Mouse (Mus musculus) intestine, postnatal 0 days (tissue): Measurements from ENCODE around the gene H2afx. TPM values are rescaled to one million over a fixed set of nuclear protein-coding genes. Genes with fewer than 3 reads are reported as not detected.
"Not testable (repeated sequence)": the region's sequence is repeated elsewhere in the genome, so short reads cannot be mapped to it uniquely, and the experiment has no call there.

Experiments
- ATAC-seq: fragments of 200-750 bp; cut with Nextera tagmentation; 2 replicates; pipeline ENCODE4 v1.8.0; 2017; ENCODE audit warnings: mild to moderate bottlenecking, moderate TSS enrichment, moderate library complexity
- H3K27ac ChIP-seq: fragments of 300-500 bp; sonication (generic); 2 replicates; pipeline ENCODE4 v1.5.1; 2014; ENCODE audit warnings: mild to moderate bottlenecking, low read depth, low read length, moderate library complexity
- H3K27me3 ChIP-seq: fragments of 300-500 bp; sonication (generic); replicated peaks from 2 replicates; pipeline ENCODE4 v1.6.1; 2014; ENCODE audit warnings: low read length, mixed read lengths; ENCODE audit not compliant: control insufficient read depth, insufficient read depth
- H3K36me3 ChIP-seq: fragments of 300-500 bp; sonication (generic); 2 replicates; pipeline ENCODE4 v1.6.1; 2014; ENCODE audit warnings: mild to moderate bottlenecking, moderate library complexity; ENCODE audit not compliant: control insufficient read depth, insufficient read depth
- H3K4me1 ChIP-seq: fragments of 300-500 bp; sonication (generic); replicated peaks from 2 replicates; pipeline ENCODE4 v1.6.1; 2014; ENCODE audit warnings: antibody characterized with exemption, low read length, mixed read lengths; ENCODE audit not compliant: control insufficient read depth, insufficient read depth
- H3K4me2 ChIP-seq: fragments of 300-500 bp; sonication (generic); replicated peaks from 2 replicates; pipeline ENCODE4 v1.6.1; 2014; ENCODE audit warnings: low read depth, mild to moderate bottlenecking, moderate library complexity
- H3K4me3 ChIP-seq: fragments of 300-500 bp; sonication (generic); 2 replicates; pipeline ENCODE4 v1.5.1; 2014; ENCODE audit warnings: low read depth, low read length
- H3K9ac ChIP-seq: fragments of 300-500 bp; sonication (generic); 2 replicates; pipeline ENCODE4 v1.6.1; 2014; ENCODE audit warnings: mild to moderate bottlenecking, low read depth, low read length
- H3K9me3 ChIP-seq: fragments of 300-500 bp; sonication (generic); 2 replicates; pipeline ENCODE4 v1.6.1; 2016; ENCODE audit warnings: mixed run types; ENCODE audit not compliant: control insufficient read depth
- CTCF ChIP-seq: sonication (generic); IDR thresholded peaks from 2 replicates; pipeline ENCODE4 v1.5.1; 2016; ENCODE audit warnings: low read depth, mild to moderate bottlenecking, control low read depth, antibody characterized with exemption, moderate library complexity
- WGBS: fragments of 180-500 bp; shearing (Covaris S2); extraction: QIAGEN DNeasy Blood & Tissue Kit; methylation state at CpG from one replicate; pipeline ENCODE4 v1.1.7; 2014; 5-methylcytosine and 5-hydroxymethylcytosine counted together
- polyA plus RNA-seq: library from polyadenylated mRNA; unstranded; fragments of >200 nt; fragmentation: Nextera tagmentation; extraction: Ambion mirVana; gene quantifications from 2 replicates; pipeline ENCODE4 v1.2.1, GENCODE M21; 2015

The H2afx gene
- polyA plus RNA-seq, 1 experiment from 2014 or later, result 89.1 TPM

DNA sequence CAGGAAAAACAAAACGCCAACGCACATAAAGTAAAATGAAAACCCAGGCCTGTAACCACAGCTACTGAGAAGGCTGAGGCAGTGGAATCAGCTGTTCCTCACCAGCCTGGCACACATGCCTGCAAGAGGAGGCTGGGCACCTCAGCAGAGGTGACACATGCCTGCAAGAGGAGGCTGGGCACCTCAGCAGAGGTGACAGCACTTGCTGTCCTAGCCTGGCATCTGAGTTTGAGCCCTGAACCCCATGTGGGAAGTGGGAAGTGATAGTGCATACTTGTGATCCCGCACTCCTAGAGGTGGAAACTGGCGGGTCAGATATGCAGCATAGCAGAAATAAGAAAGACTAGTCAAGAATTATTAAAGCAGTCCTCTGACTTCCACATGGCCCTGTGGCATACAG is 16.9 kb downstream of the H2afx start:
- no peaks in the 10 kb centered on the region for H3K4me1 ChIP-seq
- peaks cover 90% of the 10 kb centered on the region for H3K36me3 ChIP-seq
- H3K9ac ChIP-seq, result no peak overlapping the region
- H3K27ac ChIP-seq, result no peak overlapping the region
- ATAC-seq, result no peak
- H3K9me3 ChIP-seq, result no peaks in the 10 kb centered on the region
- H3K27me3 ChIP-seq, result no peaks in the 10 kb centered on the region
- WGBS, result over 99% methylated on average over 4 of the region's 4 CpGs
- H3K4me3 ChIP-seq, result no peak overlapping the region
- no peak overlapping the region for H3K4me2 ChIP-seq
- no peak for TF ChIP-seq CTCF

DNA sequence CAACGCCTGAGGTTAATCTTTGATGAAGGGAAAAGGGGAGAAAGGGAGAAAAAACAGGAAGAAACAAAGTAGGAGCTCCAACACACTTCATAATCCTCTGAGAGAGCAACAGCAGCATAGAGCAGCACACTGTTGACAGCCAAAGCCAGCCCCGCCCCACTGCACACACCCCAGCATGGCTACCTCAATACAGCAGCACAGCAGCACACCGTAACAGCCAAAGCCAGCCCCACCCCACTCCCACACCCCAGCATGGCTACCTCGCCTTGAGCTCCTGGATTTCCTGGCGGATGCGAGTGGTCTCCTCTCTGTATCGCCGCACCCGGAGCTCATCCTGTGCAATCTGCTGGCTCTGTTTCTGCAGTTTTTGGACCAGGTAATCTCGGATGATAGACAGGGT is 17.8 kb downstream of the H2afx start:
- no peak overlapping the region for H3K4me3 ChIP-seq
- no peak overlapping the region for H3K9ac ChIP-seq
- no peak for TF ChIP-seq CTCF
- H3K4me1 ChIP-seq, result no peaks in the 10 kb centered on the region
- H3K27ac ChIP-seq, result no peak overlapping the region
- H3K27me3 ChIP-seq, result no peaks in the 10 kb centered on the region
- H3K36me3 ChIP-seq, result peaks cover 96% of the 10 kb centered on the region
- H3K9me3 ChIP-seq, result no peaks in the 10 kb centered on the region
- 89% methylated on average over 10 of the region's 10 CpGs for WGBS
- H3K4me2 ChIP-seq, result no peak overlapping the region
- no peak for ATAC-seq

DNA sequence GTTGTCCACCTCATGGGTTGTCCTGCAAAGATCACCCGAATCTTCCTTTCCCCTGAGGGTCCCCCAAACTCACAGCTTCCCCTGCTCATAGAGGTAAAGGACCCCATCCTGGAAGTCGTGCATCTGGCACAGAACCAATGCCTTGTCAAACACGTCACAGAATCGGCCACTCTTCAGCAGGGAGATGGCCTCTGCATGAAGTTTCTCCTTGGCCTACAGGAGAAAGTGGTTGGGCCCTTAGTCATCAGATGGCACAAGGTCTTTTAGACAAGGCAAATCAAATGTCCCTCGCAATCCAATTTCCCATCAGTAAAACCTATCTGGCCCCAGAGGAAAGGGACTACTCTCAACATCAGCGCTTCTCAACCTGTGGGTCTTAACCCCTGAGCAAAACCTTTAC is 18.6 kb downstream of the H2afx start:
- Histone ChIP-seq H3K4me3 (no peak overlapping the region), H3K36me3 (peaks cover 95% of the 10 kb centered on the region), H3K4me1 (no peaks in the 10 kb centered on the region), H3K9me3 (no peaks in the 10 kb centered on the region), H3K9ac (no peak overlapping the region), H3K27ac (no peak overlapping the region), H3K4me2 (no peak overlapping the region), H3K27me3 (no peaks in the 10 kb centered on the region)
- no peak for ATAC-seq
- 93% methylated on average over 6 of the region's 6 CpGs for WGBS
- no peak for TF ChIP-seq CTCF

DNA sequence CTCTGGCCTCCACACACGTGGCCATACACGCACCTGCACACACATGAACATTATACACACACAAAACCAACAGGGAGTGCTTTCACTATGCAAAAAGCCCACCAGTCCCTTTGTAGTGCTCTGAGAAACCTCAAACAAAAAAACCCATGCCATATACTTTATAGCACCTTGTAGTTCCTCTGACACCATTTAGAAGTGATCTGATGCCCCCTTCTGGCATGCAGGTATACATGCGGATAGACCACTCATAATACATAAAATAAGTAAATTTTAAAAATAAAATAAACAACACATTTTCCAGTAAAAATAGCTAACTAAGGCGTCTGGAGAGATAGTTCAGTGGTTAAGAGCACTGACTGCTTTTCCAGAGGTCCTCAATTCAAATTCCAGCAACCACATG is 22.7 kb downstream of the H2afx start:
- H3K9ac ChIP-seq, result no peak overlapping the region
- no peak overlapping the region for H3K4me3 ChIP-seq
- no peaks in the 10 kb centered on the region for H3K27me3 ChIP-seq
- H3K4me2 ChIP-seq, result no peak overlapping the region
- peaks cover 67% of the 10 kb centered on the region for H3K36me3 ChIP-seq
- H3K9me3 ChIP-seq, result no peaks in the 10 kb centered on the region
- 73% methylated on average over 4 of the region's 4 CpGs for WGBS
- no peak overlapping the region for H3K27ac ChIP-seq
- no peaks in the 10 kb centered on the region for H3K4me1 ChIP-seq
- no peak for ATAC-seq
- peak; percentile 65 for TF ChIP-seq CTCF

DNA sequence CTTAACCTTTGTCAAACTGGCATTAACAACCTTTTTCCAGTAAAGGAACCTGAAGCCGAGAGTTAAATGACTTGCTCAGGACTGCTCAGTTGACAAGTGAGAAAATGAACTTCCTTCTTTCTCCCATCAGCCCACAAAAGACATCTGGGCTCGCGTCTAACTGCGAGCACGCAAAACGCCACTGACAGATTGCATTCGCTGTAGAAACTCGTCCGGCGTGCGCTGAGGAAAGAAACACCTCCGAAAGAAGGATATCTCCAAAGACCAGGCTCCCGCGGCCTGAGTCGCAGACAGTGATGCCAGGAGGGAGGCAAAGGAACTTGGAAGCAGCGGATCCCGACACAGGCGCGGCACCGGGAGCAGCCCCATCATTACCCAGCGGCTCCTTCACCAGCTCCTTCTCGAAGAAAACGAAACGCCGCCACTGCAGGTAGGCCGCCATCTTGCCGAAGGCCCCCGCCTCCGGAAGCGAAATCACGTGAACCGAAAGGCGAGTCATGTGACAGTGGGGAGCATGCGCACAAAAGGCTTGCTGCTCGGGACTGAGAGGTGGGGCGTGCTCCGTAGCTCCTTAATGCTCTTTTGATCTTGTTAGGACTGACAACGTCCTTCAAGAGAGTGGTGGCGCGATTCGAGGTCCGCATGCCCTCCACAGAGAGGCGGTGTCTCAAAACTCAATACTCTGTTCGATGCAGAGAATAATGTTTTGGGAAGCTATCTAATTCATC is 26.9 kb downstream of the H2afx start, which contains the start of gene Vps11:
Gene Vps11, minus strand, starts transcription at position 481 of the 728 bp plus-strand sequence.
- Histone ChIP-seq H3K27me3 (no peaks in the 10 kb centered on the region), H3K36me3 (peaks cover 26% of the 10 kb centered on the region), H3K9me3 (no peaks in the 10 kb centered on the region), H3K4me1 (no peaks in the 10 kb centered on the region), H3K4me3 (peak within 1 kb of the TSS; percentile 94), H3K27ac (peak within 1 kb of the TSS; percentile 83), H3K9ac (peak within 1 kb of the TSS; percentile 88), H3K4me2 (peak within 1 kb of the TSS; percentile 75)
- WGBS, result under 1% methylated on average over 44 of the region's 44 CpGs
- TF ChIP-seq CTCF, result peak; percentile 36; the same call in 1 of the 2 replicates
- peak; percentile 88 for ATAC-seq

- not testable (repeated sequence) for H3K27ac ChIP-seq, H3K4me1 ChIP-seq, H3K27me3 ChIP-seq, H3K9me3 ChIP-seq, H3K9ac ChIP-seq
- peak overlapping the region; percentile 75 for H3K4me2 ChIP-seq
- H3K4me3 ChIP-seq, result peak overlapping the region; percentile 94
- peaks cover 20% of the 10 kb centered on the region for H3K36me3 ChIP-seq
- peak; percentile 39; the same call in 1 of the 2 replicates for ATAC-seq
- 40% methylated on average over 4 of the region's 4 CpGs for WGBS
Observed at GRCm38 (mm10) chr9:44361931-44362330, 27.4 kb downstream of the H2afx start.
